Mouse (Mus musculus): ENCODE data around the gene Vmn1r71. TPM values are rescaled to one million over a fixed set of nuclear protein-coding genes. Genes with fewer than 3 reads are reported as not detected.
"Not testable (repeated sequence)": the region's sequence is repeated elsewhere in the genome, so short reads cannot be mapped to it uniquely, and the experiment has no call there.

The Vmn1r71 gene
- total RNA-seq (2021), result not detected

GRCm38 (mm10) chr7:10754264-10754663 is at the start of gene Vmn1r71:
Gene Vmn1r71 (minus strand): TSS chr7:10754364.
- no peak for DNase-seq (ENCODE audit: extremely low spot score in 1 of 2, low spot score in 1 of 2)

- not testable (repeated sequence) for DNase-seq (ENCODE audit: extremely low spot score in 1 of 2, low spot score in 1 of 2)
Measured at GRCm38 (mm10) chr7:10757551-10757950, 3.4 kb upstream of the Vmn1r71 start.

Other genes starting within 250 kb of the Vmn1r71 start
- not detected for gene Vmn1r68, start 195.9 kb downstream of the Vmn1r71 start, total RNA-seq (2021)
- gene Vmn1r69, start 140.7 kb downstream of the Vmn1r71 start, total RNA-seq (2021), result not detected
- gene Vmn1r70, start 122.8 kb downstream of the Vmn1r71 start, total RNA-seq (2021), result not detected
- not detected for gene Nlrp4b, start 66.6 kb downstream of the Vmn1r71 start, total RNA-seq (2021)
- gene Zscan4b, start 150.7 kb upstream of the Vmn1r71 start, total RNA-seq (2021), result not detected

All from layer of hippocampus, postnatal 25 days (tissue).